Mouse (Mus musculus) MEL (cell line): ENCODE measurements around the gene Pcdh18. TPM values are rescaled to one million over a fixed set of nuclear protein-coding genes. Genes with fewer than 3 reads are reported as not detected.

ENCODE experiments used
- DNase-seq: peaks from one replicate; pipeline ENCODE4 v3.0.0; 2011; ENCODE audit warnings: low read depth, low spot score
- H3K27ac ChIP-seq: 2 replicates; pipeline ENCODE4 v1.5.1; 2012; ENCODE audit warnings: low read depth, mild to moderate bottlenecking, control low read depth, low read length, moderate library complexity; ENCODE audit not compliant: control insufficient read depth
- H3K27me3 ChIP-seq, 2 experiments: fragments of 150-350 bp in 1 of 2; sonication (generic) in 1 of 2; 2 replicates each; pipeline ENCODE4 v1.6.1; 2012; ENCODE audit warnings: low read length in 2 of 2, mild to moderate bottlenecking in 2 of 2, improper control_type of control experiment in 1 of 2, moderate library complexity in 1 of 2; ENCODE audit not compliant: insufficient read depth in 2 of 2, control insufficient read depth in 1 of 2
- H3K36me3 ChIP-seq, 2 experiments: 2 replicates each; pipeline ENCODE4 v1.6.1; 2012 to 2014; ENCODE audit warnings: low read length in 2 of 2, improper control_type of control experiment in 1 of 2, inconsistent platforms in 1 of 2, mild to moderate bottlenecking in 1 of 2; ENCODE audit not compliant: insufficient read depth in 2 of 2, control insufficient read depth in 1 of 2
- H3K4me1 ChIP-seq, 2 experiments: fragments of 150-350 bp in 1 of 2; sonication (generic) in 1 of 2; 2 replicates each; pipeline ENCODE4 v1.6.1; 2012; ENCODE audit warnings: low read length in 2 of 2, improper control_type of control experiment in 1 of 2, mild to moderate bottlenecking in 1 of 2; ENCODE audit not compliant: insufficient read depth in 2 of 2, control insufficient read depth in 1 of 2
- H3K4me3 ChIP-seq, 2 experiments: fragments of 150-350 bp in 1 of 2; sonication (generic) in 1 of 2; 2 replicates each; pipeline ENCODE4 v1.5.1; 2012; ENCODE audit warnings: low read depth in 2 of 2, low read length in 2 of 2, mild to moderate bottlenecking in 2 of 2, moderate library complexity in 2 of 2, control low read depth in 1 of 2, improper control_type of control experiment in 1 of 2; ENCODE audit not compliant: control insufficient read depth in 1 of 2, insufficient read depth in 1 of 2
- H3K79me2 ChIP-seq: 2 replicates; pipeline ENCODE4 v1.6.1; 2012; ENCODE audit warnings: mild to moderate bottlenecking, low read length, moderate library complexity; ENCODE audit not compliant: control insufficient read depth, poor library complexity, insufficient read depth
- H3K9ac ChIP-seq: 2 replicates; pipeline ENCODE4 v1.6.1; 2012; ENCODE audit warnings: low read depth, mild to moderate bottlenecking, control low read depth, low read length, moderate library complexity; ENCODE audit not compliant: control insufficient read depth, poor library complexity, severe bottlenecking
- H3K9me3 ChIP-seq: fragments of 150-350 bp; sonication (generic); replicated peaks from 2 replicates; pipeline ENCODE4 v1.6.1; 2012; ENCODE audit warnings: mild to moderate bottlenecking, low read length, improper control_type of control experiment, moderate library complexity; ENCODE audit not compliant: insufficient read depth
- CHD1 ChIP-seq: IDR thresholded peaks from 2 replicates; pipeline ENCODE4 v1.6.1; 2012; ENCODE audit warnings: low read depth, mild to moderate bottlenecking, inconsistent platforms, low read length, improper control_type of control experiment
- CHD2 ChIP-seq: IDR thresholded peaks from 2 replicates; pipeline ENCODE4 v1.6.1; 2011; ENCODE audit warnings: low read length, improper control_type of control experiment
- CTCF ChIP-seq, 3 experiments: IDR thresholded peaks in 2 of 3; conservative IDR thresholded peaks in 1 of 3; 2 replicates each; pipeline ENCODE4 v1.5.1; 2011 to 2012; ENCODE audit warnings: low read length in 3 of 3, low read depth in 2 of 3, mild to moderate bottlenecking in 2 of 3, improper control_type of control experiment in 1 of 3, inconsistent platforms in 1 of 3, mixed read lengths in 1 of 3, moderate library complexity in 1 of 3; ENCODE audit not compliant: control insufficient read depth in 1 of 3, insufficient read depth in 1 of 3, poor library complexity in 1 of 3, severe bottlenecking in 1 of 3
- ELF1 ChIP-seq: IDR thresholded peaks from 2 replicates; pipeline ENCODE4 v1.6.1; 2014; ENCODE audit warnings: low read depth, mild to moderate bottlenecking, inconsistent platforms, low read length, improper control_type of control experiment, moderate library complexity
- ETS1 ChIP-seq: IDR thresholded peaks from 2 replicates; pipeline ENCODE4 v1.6.1; 2012; ENCODE audit warnings: low read depth, mild to moderate bottlenecking, inconsistent platforms, low read length, improper control_type of control experiment, moderate library complexity
- GABPA ChIP-seq: IDR thresholded peaks from 2 replicates; pipeline ENCODE4 v1.6.1; 2012; ENCODE audit warnings: low read depth, mild to moderate bottlenecking, inconsistent platforms, low read length, improper control_type of control experiment, moderate library complexity
- HCFC1 ChIP-seq: IDR thresholded peaks from 2 replicates; pipeline ENCODE4 v1.6.1; 2012; ENCODE audit warnings: low read depth, mild to moderate bottlenecking, inconsistent platforms, low read length, improper control_type of control experiment, moderate library complexity
- MAFK ChIP-seq: IDR thresholded peaks from 2 replicates; pipeline ENCODE4 v1.6.1; 2011; ENCODE audit warnings: low read depth, mild to moderate bottlenecking, low read length, improper control_type of control experiment, borderline replicate concordance
- MAX ChIP-seq: IDR thresholded peaks from 2 replicates; pipeline ENCODE4 v1.6.1; 2011; ENCODE audit warnings: low read length, improper control_type of control experiment
- MAZ ChIP-seq: IDR thresholded peaks from 2 replicates; pipeline ENCODE4 v1.6.1; 2012; ENCODE audit warnings: low read depth, mild to moderate bottlenecking, inconsistent platforms, low read length, improper control_type of control experiment
- MEF2A ChIP-seq: IDR thresholded peaks from 2 replicates; pipeline ENCODE4 v1.6.1; 2014; ENCODE audit warnings: low read depth, mild to moderate bottlenecking, inconsistent platforms, low read length, improper control_type of control experiment; ENCODE audit not compliant: poor library complexity, insufficient replicate concordance, severe bottlenecking; ENCODE audit errors: extremely low read depth
- MXI1 ChIP-seq: IDR thresholded peaks from 2 replicates; pipeline ENCODE4 v1.6.1; 2011; ENCODE audit warnings: mild to moderate bottlenecking, low read depth, low read length, improper control_type of control experiment
- MYB ChIP-seq: IDR thresholded peaks from 2 replicates; pipeline ENCODE4 v1.6.1; 2011; ENCODE audit warnings: mild to moderate bottlenecking, low read depth, low read length, improper control_type of control experiment
- MYC ChIP-seq: IDR thresholded peaks from 2 replicates; pipeline ENCODE4 v1.6.1; 2011; ENCODE audit warnings: low read depth, mild to moderate bottlenecking, low read length, improper control_type of control experiment, moderate library complexity
- NRF1 ChIP-seq: IDR thresholded peaks from 2 replicates; pipeline ENCODE4 v1.6.1; 2014; ENCODE audit warnings: low read depth, mild to moderate bottlenecking, inconsistent platforms, low read length, improper control_type of control experiment, moderate library complexity; ENCODE audit not compliant: poor library complexity, insufficient read depth, severe bottlenecking
- POLR2A ChIP-seq, 2 experiments: IDR thresholded peaks; 2 replicates each; pipeline ENCODE4 v1.6.1; 2011 to 2012; ENCODE audit warnings: low read length in 2 of 2, mild to moderate bottlenecking in 2 of 2, control low read depth in 1 of 2, improper control_type of control experiment in 1 of 2, low read depth in 1 of 2, moderate library complexity in 1 of 2; ENCODE audit not compliant: control insufficient read depth in 1 of 2, insufficient read depth in 1 of 2, poor library complexity in 1 of 2
- SIN3A ChIP-seq: IDR thresholded peaks from 2 replicates; pipeline ENCODE4 v1.6.1; 2012; ENCODE audit warnings: low read length, improper control_type of control experiment, inconsistent platforms
- SMC3 ChIP-seq: IDR thresholded peaks from 2 replicates; pipeline ENCODE4 v1.6.1; 2011; ENCODE audit warnings: low read depth, low read length, improper control_type of control experiment
- TCF12 ChIP-seq: IDR thresholded peaks from 2 replicates; pipeline ENCODE4 v1.6.1; 2014; ENCODE audit warnings: low read depth, mild to moderate bottlenecking, inconsistent platforms, low read length, improper control_type of control experiment, moderate library complexity
- UBTF ChIP-seq: IDR thresholded peaks from 2 replicates; pipeline ENCODE4 v1.6.1; 2012; ENCODE audit warnings: low read depth, mild to moderate bottlenecking, inconsistent platforms, low read length, improper control_type of control experiment, moderate library complexity, borderline replicate concordance; ENCODE audit not compliant: insufficient read depth
- USF1 ChIP-seq: IDR thresholded peaks from 2 replicates; pipeline ENCODE4 v1.6.1; 2014; ENCODE audit warnings: low read depth, mild to moderate bottlenecking, inconsistent platforms, low read length, improper control_type of control experiment, moderate library complexity
- USF2 ChIP-seq, 2 experiments: IDR thresholded peaks; 2 replicates each; pipeline ENCODE4 v1.6.1; 2011 to 2012; ENCODE audit warnings: improper control_type of control experiment in 2 of 2, low read length in 2 of 2, borderline replicate concordance in 1 of 2, inconsistent platforms in 1 of 2, low read depth in 1 of 2, mild to moderate bottlenecking in 1 of 2; ENCODE audit not compliant: insufficient read depth in 1 of 2
- ZKSCAN1 ChIP-seq: IDR thresholded peaks from 2 replicates; pipeline ENCODE4 v1.6.1; 2012; ENCODE audit warnings: low read depth, mild to moderate bottlenecking, inconsistent platforms, low read length, improper control_type of control experiment, moderate library complexity
- ZNF384 ChIP-seq: IDR thresholded peaks from 2 replicates; pipeline ENCODE4 v1.6.1; 2012; ENCODE audit warnings: low read depth, mild to moderate bottlenecking, inconsistent platforms, low read length, improper control_type of control experiment
- polyA plus RNA-seq, 2 experiments: library from polyadenylated mRNA; stranded (reverse) in 1 of 2; unstranded in 1 of 2; fragments of >175 nt in 1 of 2; fragments of >200 nt in 1 of 2; gene quantifications; 2 replicates each; pipeline versions ENCODE4 v1.2.1 to v1.2.4; 2012; ENCODE audit warnings: low replicate concordance in 2 of 2, low read depth in 1 of 2; ENCODE audit not compliant: insufficient read length in 2 of 2, insufficient read depth in 1 of 2, missing spikeins in 1 of 2
- total RNA-seq: library from RNA; depleted of rRNA; stranded (reverse); fragments of 300-350 nt; gene quantifications from 2 replicates; pipeline ENCODE4 v1.2.3, GENCODE M21; 2012

Gene Pcdh18
- total and polyA plus RNA-seq, 3 experiments: not detected

DNA sequence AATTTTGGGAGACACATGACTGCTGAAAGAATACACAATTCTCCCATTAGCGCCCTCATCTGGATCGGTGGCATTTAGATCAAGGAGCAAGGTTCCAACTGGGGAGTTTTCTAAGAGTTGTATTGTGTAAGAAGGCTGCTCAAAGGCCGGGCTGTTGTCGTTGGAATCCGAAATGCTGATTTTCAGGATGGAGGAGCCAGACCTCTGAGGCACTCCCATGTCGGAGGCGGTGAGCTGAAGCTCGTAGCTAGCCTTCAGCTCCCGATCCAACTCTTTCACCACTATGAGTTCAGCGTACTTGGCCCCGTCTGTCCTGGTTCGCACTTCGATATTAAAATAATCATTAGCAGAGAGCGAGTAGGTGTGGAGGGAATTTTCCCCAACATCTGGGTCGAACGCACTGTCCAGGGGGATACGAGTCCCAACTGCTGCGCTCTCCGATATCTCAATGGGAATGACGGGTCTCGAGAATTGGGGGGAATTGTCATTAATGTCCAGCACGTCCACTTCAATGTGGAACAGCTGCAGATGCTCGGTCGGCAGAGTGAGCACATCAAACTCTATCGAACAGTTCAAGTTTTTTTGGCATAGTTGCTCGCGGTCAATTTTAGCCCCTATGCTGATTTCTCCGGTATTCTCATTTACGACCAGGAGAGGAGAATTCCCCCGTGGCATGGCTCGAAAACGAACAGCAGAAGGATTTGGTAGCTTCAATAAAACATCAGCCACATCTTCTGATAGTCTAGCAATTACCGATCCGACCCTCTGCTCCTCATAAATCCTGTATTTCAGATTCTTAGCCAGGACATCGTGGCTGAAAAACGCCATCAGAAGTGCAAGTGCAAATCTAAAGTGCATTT lies 909 bp downstream of the Pcdh18 start:
- Histone ChIP-seq H3K79me2 (no peaks in the 10 kb centered on the region), H3K27ac (no peak overlapping the region), H3K27me3 (no peaks in the 10 kb centered on the region), H3K36me3 (no peaks in the 10 kb centered on the region), H3K9ac (no peak overlapping the region), H3K9me3 (no peaks in the 10 kb centered on the region), H3K4me3 (no peak overlapping the region), H3K4me1 (no peaks in the 10 kb centered on the region)
- DNase-seq: no peak
- TF ChIP-seq ELF1 (no peak), MAX (no peak), MEF2A (no peak), CHD1 (no peak), MAFK (no peak), SIN3A (no peak), TCF12 (no peak), ETS1 (no peak), GABPA (no peak), ZNF384 (no peak), MXI1 (no peak), MAZ (no peak), HCFC1 (no peak), CTCF (IDR thresholded peaks at IDR 0.05 in 2 of 3, conservative IDR thresholded peaks at IDR 0.05 in 1 of 3; ENCODE audit: control insufficient read depth in 1 of 3, insufficient read depth in 1 of 3, low read depth in 2 of 3, low read length in 3 of 3, poor library complexity in 1 of 3, severe bottlenecking in 1 of 3) (no peak), USF1 (no peak), USF2 (IDR thresholded peaks at IDR 0.05; ENCODE audit: borderline replicate concordance in 1 of 2, insufficient read depth in 1 of 2, low read depth in 1 of 2, low read length in 2 of 2) (no peak), MYC (no peak), ZKSCAN1 (no peak)

DNA sequence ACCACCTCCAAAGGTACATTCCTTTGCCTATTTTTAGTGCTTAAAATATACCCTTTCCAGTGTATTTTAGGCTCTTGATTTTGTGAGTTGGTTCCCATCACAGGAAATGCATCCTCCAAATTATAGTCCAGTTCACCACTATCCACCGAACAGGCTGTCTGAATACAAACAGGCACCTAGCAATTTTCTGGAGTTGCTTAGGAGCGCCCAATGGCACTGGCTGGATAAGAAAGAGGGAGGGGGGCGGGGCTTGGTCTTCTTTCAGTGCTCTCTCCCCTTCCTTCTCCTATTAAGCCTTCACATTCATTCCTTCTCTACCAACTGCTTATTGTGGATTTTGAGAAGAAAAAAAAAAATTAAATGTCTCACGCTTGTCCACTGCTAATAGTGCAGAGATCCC lies 4.4 kb downstream of the Pcdh18 start:
- Histone ChIP-seq H3K4me3 (no peak overlapping the region), H3K36me3 (no peaks in the 10 kb centered on the region), H3K4me1 (no peaks in the 10 kb centered on the region), H3K79me2 (no peaks in the 10 kb centered on the region), H3K9ac (no peak overlapping the region), H3K27ac (no peak overlapping the region), H3K9me3 (no peaks in the 10 kb centered on the region), H3K27me3 (no peaks in the 10 kb centered on the region)
- DNase-seq: no peak
- TF ChIP-seq CTCF (IDR thresholded peaks at IDR 0.05 in 2 of 3, conservative IDR thresholded peaks at IDR 0.05 in 1 of 3; ENCODE audit: control insufficient read depth in 1 of 3, insufficient read depth in 1 of 3, low read depth in 2 of 3, low read length in 3 of 3, poor library complexity in 1 of 3, severe bottlenecking in 1 of 3): no peak
- no peak for TF ChIP-seq SIN3A
- TF ChIP-seq MYC: no peak
- TF ChIP-seq MEF2A: no peak
- no peak for TF ChIP-seq USF1
- TF ChIP-seq NRF1: no peak
- no peak for TF ChIP-seq MYB
- no peak for TF ChIP-seq CHD1
- no peak for TF ChIP-seq CHD2
- no peak for TF ChIP-seq UBTF
- TF ChIP-seq SMC3: no peak
- TF ChIP-seq USF2 (IDR thresholded peaks at IDR 0.05; ENCODE audit: borderline replicate concordance in 1 of 2, insufficient read depth in 1 of 2, low read depth in 1 of 2, low read length in 2 of 2): no peak
- no peak for TF ChIP-seq MAFK
- no peak for TF ChIP-seq MXI1
- TF ChIP-seq POLR2A (IDR thresholded peaks at IDR 0.05; ENCODE audit: control insufficient read depth in 1 of 2, insufficient read depth in 1 of 2, low read depth in 1 of 2, low read length in 2 of 2, poor library complexity in 1 of 2): no peak
